ENCODE assay signal across 13 mouse cellular contexts in the genomic region with DNA sequence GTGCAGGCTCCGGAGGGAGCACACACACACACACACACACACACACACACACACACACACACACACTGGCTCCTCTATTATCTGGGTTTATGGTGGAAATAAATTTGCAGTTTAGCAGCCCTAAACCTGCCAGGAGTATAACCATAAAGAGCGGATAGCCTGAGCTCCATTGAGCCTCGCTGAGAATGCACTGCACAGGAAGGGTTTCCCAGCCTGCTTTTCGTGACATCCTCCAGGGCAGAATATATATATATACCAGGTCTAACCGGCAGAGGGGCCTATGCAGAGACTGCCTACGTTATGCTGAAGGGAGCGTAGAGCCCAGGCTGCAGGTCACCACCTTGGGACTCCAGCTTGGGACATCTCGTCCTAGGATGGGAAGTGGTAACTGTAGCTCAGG. TPM values are rescaled to one million over a fixed set of nuclear protein-coding genes. Genes with fewer than 3 reads are reported as not detected.
A peak's percentile ranks its signal among the peaks of the same experiment; 100 is the strongest.
DNase-seq lines count a peak whose midpoint lies in the region; ATAC-seq and TF ChIP-seq lines count a peak whose summit lies in the region.
"Had no signal": no experiment of that assay in that cellular context is flagged by ENCODE, and none has a peak within 500 bp of the region (broad histone marks: within the 10 kb centered on the region; RNA-seq: fewer than 3 reads in every experiment).

No protein-coding gene starts in this region.

- 77% methylated on average over 8 of the region's 8 CpGs for WGBS in forebrain, embryonic 11.5 days
- 73% methylated on average over 8 of the region's 8 CpGs for WGBS in forebrain, postnatal 0 days
- WGBS in liver, embryonic 14.5 days (ENCODE audit: insufficient replicate concordance) = 61% methylated on average over 8 of the region's 8 CpGs
- WGBS in liver, embryonic 12.5 days (ENCODE audit: insufficient replicate concordance) = 54% methylated on average over 8 of the region's 8 CpGs
- WGBS in hindbrain, embryonic 16.5 days = 57% methylated on average over 8 of the region's 8 CpGs
- 17% methylated on average over 8 of the region's 8 CpGs for WGBS in neural tube, embryonic 14.5 days

- H3K4me3 ChIP-seq in forebrain, embryonic 11.5 days (ENCODE audit: low read depth, low read length) = no peak overlapping the region
- no peak overlapping the region for H3K4me3 ChIP-seq in forebrain, postnatal 0 days (ENCODE audit: low read depth, low read length)
- no peak overlapping the region for H3K4me3 ChIP-seq in liver, embryonic 14.5 days (ENCODE audit: insufficient read depth in 1 of 2, low read depth in 2 of 2, low read length in 2 of 2)
- no peak overlapping the region for H3K4me3 ChIP-seq in liver, embryonic 12.5 days
- no peak overlapping the region for H3K4me3 ChIP-seq in hindbrain, embryonic 16.5 days (ENCODE audit: low read length)
- no peak overlapping the region for H3K4me3 ChIP-seq in neural tube, embryonic 14.5 days (ENCODE audit: low read depth, low read length)

- no peaks in the 10 kb centered on the region for H3K36me3 ChIP-seq in forebrain, embryonic 11.5 days (ENCODE audit: control insufficient read depth, insufficient read depth, low read length)
- no peaks in the 10 kb centered on the region for H3K36me3 ChIP-seq in forebrain, postnatal 0 days (ENCODE audit: insufficient read depth)
- H3K36me3 ChIP-seq in liver, embryonic 14.5 days (replicated peaks; ENCODE audit: control insufficient read depth, insufficient read depth, low read depth) = no peaks in the 10 kb centered on the region
- H3K36me3 ChIP-seq in liver, embryonic 12.5 days = no peaks in the 10 kb centered on the region
- no peaks in the 10 kb centered on the region for H3K36me3 ChIP-seq in hindbrain, embryonic 16.5 days (ENCODE audit: control insufficient read depth, insufficient read depth, low read length)
- H3K36me3 ChIP-seq in neural tube, embryonic 14.5 days (ENCODE audit: control insufficient read depth, insufficient read depth, low read length) = no peaks in the 10 kb centered on the region

- TF ChIP-seq CTCF in forebrain, postnatal 0 days (IDR thresholded peaks at IDR 0.05; ENCODE audit: low read depth) = no peak
- 0 out of 2 replicates have a peak, but pooled peaks have one; percentile 7 for TF ChIP-seq CTCF in liver, embryonic 14.5 days (IDR thresholded peaks at IDR 0.05; ENCODE audit: low read depth)

- no peak for DNase-seq in forebrain, embryonic 11.5 days (ENCODE audit: low spot score)
- DNase-seq in forebrain, postnatal 0 days = no peak
- DNase-seq in liver, embryonic 14.5 days (ENCODE audit: low read depth in 3 of 3, low spot score in 3 of 3) = no peak
- no peak for DNase-seq in left cerebral cortex, adult 18-20 months (ENCODE audit: low spot score in 2 of 2)
- DNase-seq in thymus, postnatal 4 days = no peak
- DNase-seq: cerebellum, adult 2 months; embryo, embryonic 11 days; heart, postnatal 4 days; kidney, adult 11 months had no signal

- H3K27ac ChIP-seq in forebrain, embryonic 11.5 days (ENCODE audit: low read depth, low read length) = 0 out of 2 replicates have a peak overlapping the region, but pooled peaks have one; percentile 12
- H3K27ac ChIP-seq in forebrain, postnatal 0 days (ENCODE audit: low read depth, low read length) = no peak overlapping the region
- no peak overlapping the region for H3K27ac ChIP-seq in liver, embryonic 14.5 days
- H3K27ac ChIP-seq in liver, embryonic 12.5 days = no peak overlapping the region
- H3K27ac ChIP-seq in hindbrain, embryonic 16.5 days (ENCODE audit: low read depth, low read length) = no peak overlapping the region
- peak overlapping the region; percentile 71 for H3K27ac ChIP-seq in neural tube, embryonic 14.5 days (ENCODE audit: low read depth, low read length)

- TF ChIP-seq EP300 in liver, embryonic 14.5 days (IDR thresholded peaks at IDR 0.05; ENCODE audit: low read depth) = no peak

- no peaks in the 10 kb centered on the region for H3K4me1 ChIP-seq in forebrain, embryonic 11.5 days (replicated peaks; ENCODE audit: control insufficient read depth, insufficient read depth, low read length)
- peaks cover 7% of the 10 kb centered on the region for H3K4me1 ChIP-seq in forebrain, postnatal 0 days (ENCODE audit: insufficient read depth)
- H3K4me1 ChIP-seq in liver, embryonic 14.5 days (replicated peaks; ENCODE audit: control insufficient read depth in 2 of 2, insufficient read depth in 2 of 2, low read length in 1 of 2) = peaks cover 0 to 4% of the 10 kb centered on the region in 2 experiments; a peak in 2 of 4 replicates
- peaks cover 12% of the 10 kb centered on the region; the same call in 1 of the 2 replicates for H3K4me1 ChIP-seq in liver, embryonic 12.5 days
- peaks cover 9% of the 10 kb centered on the region for H3K4me1 ChIP-seq in hindbrain, embryonic 16.5 days (ENCODE audit: control insufficient read depth, insufficient read depth, low read depth, low read length)
- H3K4me1 ChIP-seq in neural tube, embryonic 14.5 days (ENCODE audit: control insufficient read depth, insufficient read depth, low read length) = peaks cover 33% of the 10 kb centered on the region

- H3K9me3 ChIP-seq in forebrain, embryonic 11.5 days (ENCODE audit: control insufficient read depth, low read length) = no peaks in the 10 kb centered on the region
- no peaks in the 10 kb centered on the region for H3K9me3 ChIP-seq in forebrain, postnatal 0 days (ENCODE audit: low read length)
- no peaks in the 10 kb centered on the region for H3K9me3 ChIP-seq in liver, embryonic 14.5 days (ENCODE audit: control insufficient read depth, low read length)
- no peaks in the 10 kb centered on the region for H3K9me3 ChIP-seq in liver, embryonic 12.5 days (replicated peaks)
- H3K9me3 ChIP-seq in hindbrain, embryonic 16.5 days (ENCODE audit: control insufficient read depth, low read length) = no peaks in the 10 kb centered on the region
- no peaks in the 10 kb centered on the region for H3K9me3 ChIP-seq in neural tube, embryonic 14.5 days (ENCODE audit: control insufficient read depth, low read length)

- no peak overlapping the region for H3K9ac ChIP-seq in forebrain, embryonic 11.5 days (ENCODE audit: low read length)
- H3K9ac ChIP-seq in forebrain, postnatal 0 days = no peak overlapping the region
- no peak overlapping the region for H3K9ac ChIP-seq in liver, embryonic 14.5 days (replicated peaks)
- no peak overlapping the region for H3K9ac ChIP-seq in liver, embryonic 12.5 days
- H3K9ac ChIP-seq in hindbrain, embryonic 16.5 days (ENCODE audit: low read depth, low read length) = no peak overlapping the region
- H3K9ac ChIP-seq in neural tube, embryonic 14.5 days (replicated peaks; ENCODE audit: low read depth, low read length) = no peak overlapping the region

- ATAC-seq in forebrain, embryonic 11.5 days (replicated peaks; ENCODE audit: low FRiP score) = 0 out of 2 replicates have a peak, but pooled peaks have one; percentile 2
- ATAC-seq in forebrain, postnatal 0 days = no peak
- ATAC-seq in liver, embryonic 14.5 days (ENCODE audit: insufficient read depth) = no peak
- no peak; the same call in 1 of the 2 replicates for ATAC-seq in liver, embryonic 12.5 days
- peak; percentile 32; the same call in 1 of the 2 replicates for ATAC-seq in hindbrain, embryonic 16.5 days
- peak; percentile 75 for ATAC-seq in neural tube, embryonic 14.5 days (ENCODE audit: low read depth)

- no peaks in the 10 kb centered on the region for H3K27me3 ChIP-seq in forebrain, embryonic 11.5 days (ENCODE audit: control insufficient read depth, insufficient read depth, low read length)
- peaks cover 15% of the 10 kb centered on the region for H3K27me3 ChIP-seq in forebrain, postnatal 0 days (ENCODE audit: insufficient read depth, low read length)
- H3K27me3 ChIP-seq in liver, embryonic 14.5 days (ENCODE audit: control insufficient read depth, insufficient read depth, low read length) = no peaks in the 10 kb centered on the region; the same call in none of the 2 replicates
- peaks cover 79% of the 10 kb centered on the region for H3K27me3 ChIP-seq in liver, embryonic 12.5 days (replicated peaks)
- no peaks in the 10 kb centered on the region for H3K27me3 ChIP-seq in hindbrain, embryonic 16.5 days (replicated peaks; ENCODE audit: control insufficient read depth, insufficient read depth, low read length)
- H3K27me3 ChIP-seq in neural tube, embryonic 14.5 days (ENCODE audit: control insufficient read depth, insufficient read depth, low read length) = no peaks in the 10 kb centered on the region

- H3K4me2 ChIP-seq in forebrain, embryonic 11.5 days (ENCODE audit: low read depth, low read length, severe bottlenecking) = no peak overlapping the region
- H3K4me2 ChIP-seq in forebrain, postnatal 0 days (ENCODE audit: low read depth) = no peak overlapping the region
- no peak overlapping the region for H3K4me2 ChIP-seq in liver, embryonic 14.5 days (ENCODE audit: low read depth)
- H3K4me2 ChIP-seq in liver, embryonic 12.5 days = no peak overlapping the region
- no peak overlapping the region for H3K4me2 ChIP-seq in hindbrain, embryonic 16.5 days (ENCODE audit: low read length)
- no peak overlapping the region for H3K4me2 ChIP-seq in neural tube, embryonic 14.5 days (ENCODE audit: low read depth, low read length)

RNA-seq across cellular contexts. Expression of a gene that starts 52.0 kb away (rescaled TPM):
- polyA plus RNA-seq in forebrain, embryonic 11.5 days (2014; fragmentation: Nextera tagmentation; extraction: Ambion mirVana) = 1.8 and 2.8 TPM in 2 replicates
- total RNA-seq in forebrain, postnatal 0 days (2014; rRNA removed) = 29.7 and 49.5 TPM in 2 replicates
- 3.0 and 5.0 TPM in 2 replicates for polyA plus RNA-seq in forebrain, postnatal 0 days (2015; fragmentation: Nextera tagmentation; extraction: Ambion mirVana)
- polyA plus RNA-seq in liver, embryonic 14.5 days (2012; rRNA removed) = 0.06 and 0.08 TPM in 2 replicates
- not detected in 2 replicates for polyA plus RNA-seq in liver, embryonic 14.5 days (2014; fragmentation: Nextera tagmentation; extraction: Ambion mirVana)
- 0.02 and 0.13 TPM in 2 replicates for polyA plus RNA-seq in liver, embryonic 12.5 days (2016; fragmentation: Nextera tagmentation; extraction: Ambion mirVana)
- polyA plus RNA-seq in hindbrain, embryonic 16.5 days (2015; fragmentation: Nextera tagmentation; extraction: Ambion mirVana) = 8.1 and 9.0 TPM in 2 replicates
- polyA plus RNA-seq in neural tube, embryonic 14.5 days (2014; fragmentation: Nextera tagmentation; extraction: Ambion mirVana) = 7.1 and 10.6 TPM in 2 replicates
- total RNA-seq in left cerebral cortex, adult 18-20 months (2021) = 10 to 100 TPM; 24.3 to 29.7 TPM
- total RNA-seq: liver, adult 2 months had no signal
- polyA plus RNA-seq: liver, adult 2 months had no signal

Comparison
In these comparisons a context has a peak if more than half of its experiments do, and no peak if none do; other contexts are left out.
1. ATAC-seq: peak in forebrain, embryonic 11.5 days (single experiment), hindbrain, embryonic 16.5 days (single experiment) and neural tube, embryonic 14.5 days (single experiment); none in forebrain, postnatal 0 days (single experiment), liver, embryonic 14.5 days (single experiment) and liver, embryonic 12.5 days (single experiment).
2. H3K27ac ChIP-seq: peak in forebrain, embryonic 11.5 days (single experiment) and neural tube, embryonic 14.5 days (single experiment); none in forebrain, postnatal 0 days (single experiment), liver, embryonic 14.5 days (single experiment), liver, embryonic 12.5 days (single experiment) and hindbrain, embryonic 16.5 days (single experiment).